Mouse (Mus musculus) erythroblast, embryonic 14.5 days (primary cell): ENCODE results near the gene Atf6.

Experiments used
- GATA1 ChIP-seq: IDR thresholded peaks from 2 replicates; pipeline ENCODE4 v1.6.1; 2012; ENCODE audit warnings: low read length, inconsistent platforms, mixed read lengths
- TAL1 ChIP-seq: IDR thresholded peaks from 3 replicates; pipeline ENCODE4 v1.6.1; 2012; ENCODE audit warnings: low read length, inconsistent platforms, mixed read lengths

DNA sequence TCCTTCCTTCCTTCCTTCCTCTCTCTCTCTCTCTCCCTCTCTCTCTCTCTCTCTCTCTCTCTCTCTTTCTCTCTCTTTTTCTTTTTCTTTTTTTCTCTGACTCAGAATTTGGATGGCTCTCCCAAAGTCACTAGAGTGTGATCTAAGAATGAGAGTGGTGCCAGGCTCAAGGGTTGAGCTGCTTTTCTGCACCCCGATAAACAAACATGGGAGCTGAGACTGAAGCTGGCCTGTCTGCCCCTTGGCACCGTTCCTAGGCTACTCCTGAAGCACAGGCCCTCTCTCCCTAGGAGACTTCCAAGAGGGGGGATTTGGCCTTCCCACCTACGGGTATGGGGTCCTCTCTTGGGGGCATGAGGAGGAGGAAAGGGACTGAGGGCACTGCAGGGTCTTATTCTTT, 168.8 kb downstream of the Atf6 start:
- TF ChIP-seq GATA1: no peak
- no peak for TF ChIP-seq TAL1
